Mouse (Mus musculus) heart, embryonic 14.5 days (tissue): ENCODE results near the gene Ddx25. TPM values are rescaled to one million over a fixed set of nuclear protein-coding genes. Genes with fewer than 3 reads are reported as not detected.

Source experiments
- ATAC-seq: fragments of 200-750 bp; cut with Nextera tagmentation; 2 replicates; pipeline ENCODE4 v1.8.0; 2017; ENCODE audit warnings: low read depth, moderate TSS enrichment; ENCODE audit not compliant: insufficient number of reproducible peaks, insufficient read depth, low FRiP score
- H3K27ac ChIP-seq, 2 experiments: fragments of 200-500 bp in 1 of 2; fragments of 300-500 bp in 1 of 2; sonication (generic) in 1 of 2; replicated peaks in 1 of 2; 2 replicates each; pipeline ENCODE4 v1.5.1; 2012 to 2014; ENCODE audit warnings: low read depth in 2 of 2, low read length in 2 of 2, control low read depth in 1 of 2, mild to moderate bottlenecking in 1 of 2, mixed read lengths in 1 of 2; ENCODE audit not compliant: control insufficient read depth in 1 of 2, insufficient read depth in 1 of 2
- H3K27me3 ChIP-seq: fragments of 300-500 bp; sonication (generic); 2 replicates; pipeline ENCODE4 v1.6.1; 2014; ENCODE audit warnings: mild to moderate bottlenecking, low read length, control low read depth; ENCODE audit not compliant: control insufficient read depth, insufficient read depth
- H3K36me3 ChIP-seq: fragments of 300-500 bp; sonication (generic); 2 replicates; pipeline ENCODE4 v1.6.1; 2014; ENCODE audit warnings: mild to moderate bottlenecking, control low read depth, low read length, mixed read lengths; ENCODE audit not compliant: control insufficient read depth, insufficient read depth
- H3K4me1 ChIP-seq, 2 experiments: fragments of 200-500 bp in 1 of 2; fragments of 300-500 bp in 1 of 2; sonication (generic) in 1 of 2; 2 replicates each; pipeline ENCODE4 v1.6.1; 2012 to 2014; ENCODE audit warnings: low read length in 2 of 2, control low read depth in 1 of 2, mixed read lengths in 1 of 2; ENCODE audit not compliant: control insufficient read depth in 2 of 2, insufficient read depth in 2 of 2
- H3K4me2 ChIP-seq: fragments of 300-500 bp; sonication (generic); 2 replicates; pipeline ENCODE4 v1.6.1; 2014; ENCODE audit warnings: mild to moderate bottlenecking, low read length
- H3K4me3 ChIP-seq, 2 experiments: fragments of 200-500 bp in 1 of 2; fragments of 300-500 bp in 1 of 2; sonication (generic) in 1 of 2; 2 replicates each; pipeline ENCODE4 v1.5.1; 2012 to 2014; ENCODE audit warnings: low read length in 2 of 2, mild to moderate bottlenecking in 2 of 2, control low read depth in 1 of 2, low read depth in 1 of 2, moderate library complexity in 1 of 2; ENCODE audit not compliant: control insufficient read depth in 1 of 2, insufficient read depth in 1 of 2
- H3K9ac ChIP-seq: fragments of 300-500 bp; sonication (generic); 2 replicates; pipeline ENCODE4 v1.6.1; 2014; ENCODE audit warnings: mild to moderate bottlenecking, low read length
- H3K9me3 ChIP-seq: fragments of 300-500 bp; sonication (generic); 2 replicates; pipeline ENCODE4 v1.6.1; 2016; ENCODE audit warnings: low read length, control low read depth; ENCODE audit not compliant: control insufficient read depth
- WGBS: fragments of 180-500 bp; shearing (Covaris S2); extraction: QIAGEN DNeasy Blood & Tissue Kit; methylation state at CpG from one replicate; pipeline ENCODE4 v1.1.7; 2014; 5-methylcytosine and 5-hydroxymethylcytosine counted together
- polyA plus RNA-seq: library from polyadenylated mRNA; unstranded; fragments of >200 nt; fragmentation: Nextera tagmentation; extraction: Ambion mirVana; gene quantifications from 2 replicates; pipeline ENCODE4 v1.2.1, GENCODE M21; 2014

The Ddx25 gene
- polyA plus RNA-seq, 1 experiment from 2014 or later: 0.89 TPM

DNA sequence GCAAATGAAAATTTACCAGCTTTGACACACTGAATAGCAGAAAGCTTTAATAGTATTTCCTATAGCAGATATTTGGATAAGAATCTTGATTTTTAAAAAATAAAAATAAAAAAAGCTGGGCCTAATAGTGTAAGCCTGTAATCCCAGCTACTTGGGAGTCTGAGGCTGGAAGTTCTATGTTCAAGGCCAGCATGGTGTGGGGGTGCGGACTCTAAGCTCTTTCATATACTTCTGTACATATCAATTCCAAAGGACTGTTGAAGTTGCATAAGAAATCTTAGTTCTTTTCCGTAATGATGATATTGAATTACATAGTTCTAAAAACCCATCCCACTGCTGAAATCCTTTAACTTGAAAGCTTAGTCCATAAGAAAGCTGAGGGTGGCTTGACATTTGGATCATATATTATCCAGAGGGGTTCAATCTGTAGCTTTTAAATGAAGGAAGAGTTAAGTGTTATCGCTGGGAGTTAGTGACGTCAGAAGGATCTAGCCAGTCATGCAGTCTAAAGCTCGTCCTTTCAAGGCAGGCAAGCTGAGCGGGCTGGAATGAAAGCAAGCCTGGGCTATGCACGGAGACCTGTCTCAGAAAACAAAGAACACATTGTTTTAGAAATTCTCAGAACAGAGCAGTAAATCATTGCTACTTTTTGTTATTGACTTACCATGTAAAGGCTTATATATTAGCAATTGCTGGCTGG, 65.1 kb downstream of the Ddx25 start:
- H3K27ac ChIP-seq: no peak overlapping the region
- peaks cover 45% of the 10 kb centered on the region for H3K36me3 ChIP-seq
- H3K4me2 ChIP-seq: no peak overlapping the region
- H3K4me3 ChIP-seq: no peak overlapping the region
- ATAC-seq: no peak
- no peaks in the 10 kb centered on the region for H3K4me1 ChIP-seq
- H3K27me3 ChIP-seq: no peaks in the 10 kb centered on the region
- H3K9ac ChIP-seq: no peak overlapping the region
- 66% methylated on average over 7 of the region's 7 CpGs for WGBS
- H3K9me3 ChIP-seq: no peaks in the 10 kb centered on the region

GRCm38 (mm10) chr9:35491109-35491866, 67.0 kb downstream of the Ddx25 start:
- H3K27ac ChIP-seq: no peak overlapping the region
- H3K4me3 ChIP-seq: no peak overlapping the region
- H3K9me3 ChIP-seq: no peaks in the 10 kb centered on the region
- no peak for ATAC-seq
- no peaks in the 10 kb centered on the region for H3K27me3 ChIP-seq
- no peak overlapping the region for H3K9ac ChIP-seq
- no peaks in the 10 kb centered on the region for H3K4me1 ChIP-seq
- no peak overlapping the region for H3K4me2 ChIP-seq
- peaks cover 61% of the 10 kb centered on the region for H3K36me3 ChIP-seq
- WGBS: 77% methylated on average over 11 of the region's 11 CpGs

DNA sequence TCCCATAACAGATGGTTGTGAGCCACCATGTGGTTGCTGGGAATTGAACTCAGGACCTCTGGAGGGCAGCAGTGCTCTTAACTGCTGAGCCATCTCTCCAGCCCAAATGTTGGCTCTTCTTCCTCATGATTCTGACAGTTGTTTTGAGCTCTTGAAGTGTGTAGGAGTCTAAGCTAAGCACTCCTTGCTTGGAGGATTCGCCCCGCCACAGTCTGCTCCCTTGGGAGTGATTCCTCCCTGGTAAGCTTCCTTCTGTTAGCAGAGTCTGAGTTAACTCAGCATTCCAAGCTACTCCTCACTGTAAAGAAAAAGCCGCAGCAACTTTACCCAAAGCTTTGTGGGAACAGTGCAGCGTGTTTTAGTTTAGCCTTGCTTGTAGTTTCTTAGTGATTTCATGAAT, 69.8 kb downstream of the Ddx25 start:
- no peaks in the 10 kb centered on the region for H3K27me3 ChIP-seq
- no peak overlapping the region for H3K27ac ChIP-seq
- no peak overlapping the region for H3K9ac ChIP-seq
- WGBS: 85% methylated on average over 4 of the region's 4 CpGs
- H3K4me2 ChIP-seq: no peak overlapping the region
- H3K36me3 ChIP-seq: peaks cover 65% of the 10 kb centered on the region
- no peak for ATAC-seq
- no peak overlapping the region for H3K4me3 ChIP-seq
- H3K4me1 ChIP-seq: no peaks in the 10 kb centered on the region; a peak in 1 of 4 replicates
- no peaks in the 10 kb centered on the region for H3K9me3 ChIP-seq

Other genes with a start within 250 kb of the Ddx25 start
- gene Cdon, start 137.4 kb downstream of the Ddx25 start, polyA plus RNA-seq: 6.2 and 8.1 TPM in 2 replicates
- gene Gm1113, start 40.3 kb downstream of the Ddx25 start, polyA plus RNA-seq: not detected in 2 replicates
- gene Pus3, start 67 bp upstream of the Ddx25 start, polyA plus RNA-seq: 13.8 and 14.4 TPM in 2 replicates
- gene Pate2, start 11.8 kb upstream of the Ddx25 start, polyA plus RNA-seq: 0.26 and 0.28 TPM in 2 replicates
- 14.8 and 15.8 TPM in 2 replicates for gene Hyls1, start 11.9 kb upstream of the Ddx25 start, polyA plus RNA-seq
- not detected in 2 replicates for gene Pate4, start 53.4 kb upstream of the Ddx25 start, polyA plus RNA-seq
- gene Pate3, start 89.7 kb upstream of the Ddx25 start, polyA plus RNA-seq: not detected in 2 replicates
- gene Pate1, start 128.9 kb upstream of the Ddx25 start, polyA plus RNA-seq: not detected in 2 replicates
- gene Gm17677, start 182.5 kb upstream of the Ddx25 start, polyA plus RNA-seq: not detected in 2 replicates
- gene Gm17727, start 219.6 kb upstream of the Ddx25 start, polyA plus RNA-seq: not detected in 2 replicates
- gene Gm27235, start 231.6 kb upstream of the Ddx25 start, polyA plus RNA-seq: not detected in 2 replicates
- not detected in 2 replicates for gene D730048I06Rik, start 231.6 kb upstream of the Ddx25 start, polyA plus RNA-seq